21 mouse cellular contexts compared by ENCODE assay signal in the genomic region with DNA sequence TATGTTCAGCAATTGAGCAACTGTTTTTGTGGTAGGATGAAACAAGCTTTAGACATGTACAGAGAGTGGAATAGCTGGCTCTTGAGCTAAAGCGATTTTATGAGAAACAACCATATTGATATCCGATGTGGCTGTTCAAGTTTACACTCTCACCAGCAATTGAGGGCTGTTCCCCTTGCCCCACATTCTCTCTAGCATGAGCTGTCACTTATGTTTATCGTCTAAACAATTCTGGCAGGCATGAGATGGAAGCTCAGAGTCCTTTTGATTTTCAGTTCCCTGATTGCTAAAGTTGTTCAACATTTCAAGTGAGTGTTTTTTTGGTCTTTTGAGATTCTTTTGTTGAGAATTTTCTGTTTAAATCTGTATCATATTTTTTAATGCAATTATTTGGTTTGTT.
A peak's percentile ranks its signal among the peaks of the same experiment; 100 is the strongest.
DNase-seq lines count a peak whose midpoint lies in the region; ATAC-seq lines count a peak whose summit lies in the region.
"Had no signal": no experiment of that assay in that cellular context is flagged by ENCODE, and none has a peak within 500 bp of the region (broad histone marks: within the 10 kb centered on the region; RNA-seq: fewer than 3 reads in every experiment).

No protein-coding gene starts in this region.

- WGBS in midbrain, embryonic 12.5 days, result 88% methylated on average over 3 of the region's 3 CpGs
- 85% methylated on average over 3 of the region's 3 CpGs for WGBS in midbrain, embryonic 16.5 days

- H3K4me1 ChIP-seq in midbrain, embryonic 12.5 days, result no peaks in the 10 kb centered on the region
- no peaks in the 10 kb centered on the region for H3K4me1 ChIP-seq in midbrain, embryonic 16.5 days (ENCODE audit: control insufficient read depth, insufficient read depth, low read length)
- H3K4me1 ChIP-seq: embryonic facial prominence, embryonic 10.5 days; embryonic facial prominence, embryonic 12.5 days; forebrain, embryonic 15.5 days had no signal

- H3K36me3 ChIP-seq in midbrain, embryonic 12.5 days, result no peaks in the 10 kb centered on the region
- H3K36me3 ChIP-seq in midbrain, embryonic 16.5 days (ENCODE audit: control insufficient read depth, insufficient read depth, low read length), result no peaks in the 10 kb centered on the region
- H3K36me3 ChIP-seq: embryonic facial prominence, embryonic 10.5 days; embryonic facial prominence, embryonic 12.5 days; forebrain, embryonic 15.5 days had no signal

- ATAC-seq in midbrain, embryonic 12.5 days (ENCODE audit: low FRiP score, low read depth), result 0 out of 2 replicates have a peak, but pooled peaks have one; percentile 47
- ATAC-seq in midbrain, embryonic 16.5 days, result no peak
- ATAC-seq in megakaryocyte, adult 5-6 weeks (ENCODE audit: poor library complexity, severe bottlenecking), result no peak
- ATAC-seq: activated CD4-positive, CD25-positive, alpha-beta regulatory T cell, adult 4 months; forebrain, embryonic 13.5 days; forebrain, embryonic 15.5 days; Patski had no signal

- H3K4me2 ChIP-seq in midbrain, embryonic 12.5 days (replicated peaks), result no peak overlapping the region
- H3K4me2 ChIP-seq in midbrain, embryonic 16.5 days (ENCODE audit: low read length), result no peak overlapping the region
- H3K4me2 ChIP-seq: embryonic facial prominence, embryonic 12.5 days; forebrain, embryonic 13.5 days; forebrain, embryonic 15.5 days had no signal

- H3K4me3 ChIP-seq in midbrain, embryonic 12.5 days, result no peak overlapping the region
- no peak overlapping the region for H3K4me3 ChIP-seq in midbrain, embryonic 16.5 days (ENCODE audit: low read depth, low read length)
- H3K4me3 ChIP-seq: embryonic facial prominence, embryonic 10.5 days; embryonic facial prominence, embryonic 12.5 days; forebrain, embryonic 13.5 days; forebrain, embryonic 15.5 days had no signal

- H3K27me3 ChIP-seq in midbrain, embryonic 12.5 days, result no peaks in the 10 kb centered on the region
- H3K27me3 ChIP-seq in midbrain, embryonic 16.5 days (ENCODE audit: control insufficient read depth, insufficient read depth, low read depth, low read length), result no peaks in the 10 kb centered on the region
- H3K27me3 ChIP-seq: embryonic facial prominence, embryonic 12.5 days; forebrain, embryonic 13.5 days; forebrain, embryonic 15.5 days; Patski had no signal

- peak; percentile 17 for DNase-seq in adipocyte (ENCODE audit: low spot score)
- peak; percentile 59 for DNase-seq in retina, embryonic 14.5 days (ENCODE audit: low spot score)
- no peak for DNase-seq in left cerebral cortex, adult 11 months (ENCODE audit: low spot score)
- DNase-seq in left cerebral cortex, adult 9 months (ENCODE audit: low spot score in 2 of 2), result no peak
- DNase-seq: adrenal gland, adult 2 months; adrenal gland, postnatal 10 days; adrenal gland, postnatal 25 days; cerebellum, adult 11-12 months; cerebellum, adult 2 months; cerebellum, adult 9-10 months; cerebellum, postnatal 10 days; cerebellum, postnatal 25 days had no signal

- H3K27ac ChIP-seq in midbrain, embryonic 12.5 days (replicated peaks), result no peak overlapping the region
- no peak overlapping the region for H3K27ac ChIP-seq in midbrain, embryonic 16.5 days (ENCODE audit: low read length)
- H3K27ac ChIP-seq: embryonic facial prominence, embryonic 10.5 days; embryonic facial prominence, embryonic 12.5 days; forebrain, embryonic 13.5 days; forebrain, embryonic 15.5 days had no signal

- no peaks in the 10 kb centered on the region for H3K9me3 ChIP-seq in midbrain, embryonic 12.5 days
- no peaks in the 10 kb centered on the region for H3K9me3 ChIP-seq in midbrain, embryonic 16.5 days (replicated peaks; ENCODE audit: control insufficient read depth, low read length, poor library complexity, severe bottlenecking)
- H3K9me3 ChIP-seq: embryonic facial prominence, embryonic 10.5 days; embryonic facial prominence, embryonic 12.5 days; forebrain, embryonic 13.5 days; forebrain, embryonic 15.5 days had no signal

- no peak overlapping the region for H3K9ac ChIP-seq in midbrain, embryonic 12.5 days (replicated peaks)
- no peak overlapping the region for H3K9ac ChIP-seq in midbrain, embryonic 16.5 days (ENCODE audit: low read depth, low read length)
- H3K9ac ChIP-seq: embryonic facial prominence, embryonic 12.5 days; forebrain, embryonic 13.5 days; forebrain, embryonic 15.5 days had no signal

Comparison
In these comparisons a context has a peak if more than half of its experiments do, and no peak if none do; other contexts are left out.
1. DNase-seq: peak in adipocyte (single experiment) and retina, embryonic 14.5 days (single experiment); none in left cerebral cortex, adult 11 months (single experiment) and left cerebral cortex, adult 9 months (0 of 2).